In genomic region chr6:86402681-86403607, GRCm38 (mm10) we compare ENCODE assay signal across 8 mouse cellular contexts. TPM values are rescaled to one million over a fixed set of nuclear protein-coding genes. Genes with fewer than 3 reads are reported as not detected.
DNase-seq lines count a peak whose midpoint lies in the region; ATAC-seq and TF ChIP-seq lines count a peak whose summit lies in the region.

No protein-coding gene starts in this region.

- H3K4me1 ChIP-seq in kidney, embryonic 16.5 days (ENCODE audit: insufficient read depth, low read length), result peaks cover 14% of the 10 kb centered on the region
- peaks cover 3% of the 10 kb centered on the region; the same call in 1 of the 2 replicates for H3K4me1 ChIP-seq in cortical plate, adult 2 months (ENCODE audit: control insufficient read depth, insufficient read depth, low read length)
- H3K4me1 ChIP-seq in hindbrain, embryonic 14.5 days (replicated peaks; ENCODE audit: control insufficient read depth, insufficient read depth, low read length), result peaks cover 17% of the 10 kb centered on the region
- H3K4me1 ChIP-seq in midbrain, embryonic 14.5 days (ENCODE audit: control insufficient read depth, insufficient read depth, low read length), result peaks cover 15% of the 10 kb centered on the region

- H3K27ac ChIP-seq in kidney, embryonic 16.5 days (ENCODE audit: low read length), result no peak overlapping the region
- no peak overlapping the region for H3K27ac ChIP-seq in cortical plate, adult 2 months (ENCODE audit: insufficient read depth, low read length)
- no peak overlapping the region for H3K27ac ChIP-seq in hindbrain, embryonic 14.5 days
- H3K27ac ChIP-seq in midbrain, embryonic 14.5 days (replicated peaks; ENCODE audit: low read depth, low read length), result no peak overlapping the region

- no peak overlapping the region for H3K9ac ChIP-seq in kidney, embryonic 16.5 days (replicated peaks; ENCODE audit: low read length)
- H3K9ac ChIP-seq in hindbrain, embryonic 14.5 days, result peak overlapping the region; percentile 100
- no peak overlapping the region; the same call in 1 of the 2 replicates for H3K9ac ChIP-seq in midbrain, embryonic 14.5 days (replicated peaks; ENCODE audit: low read length)

- no peaks in the 10 kb centered on the region for H3K9me3 ChIP-seq in kidney, embryonic 16.5 days (ENCODE audit: low read length)
- no peaks in the 10 kb centered on the region for H3K9me3 ChIP-seq in hindbrain, embryonic 14.5 days (ENCODE audit: control insufficient read depth, low read length)
- no peaks in the 10 kb centered on the region for H3K9me3 ChIP-seq in midbrain, embryonic 14.5 days (ENCODE audit: control insufficient read depth, low read length)

- no peak for TF ChIP-seq CTCF in cortical plate, adult 2 months (IDR thresholded peaks at IDR 0.05; ENCODE audit: extremely low read depth, insufficient read depth, low read length)

- H3K27me3 ChIP-seq in kidney, embryonic 16.5 days (ENCODE audit: insufficient read depth, low read length), result no peaks in the 10 kb centered on the region; the same call in 1 of the 2 replicates
- no peaks in the 10 kb centered on the region for H3K27me3 ChIP-seq in hindbrain, embryonic 14.5 days (ENCODE audit: control insufficient read depth, insufficient read depth, low read length)
- peaks cover 4% of the 10 kb centered on the region; the same call in 1 of the 2 replicates for H3K27me3 ChIP-seq in midbrain, embryonic 14.5 days (ENCODE audit: control insufficient read depth, insufficient read depth, low read length)

- ATAC-seq in kidney, embryonic 16.5 days (ENCODE audit: low FRiP score, low TSS enrichment), result no peak
- ATAC-seq in hindbrain, embryonic 14.5 days (ENCODE audit: low FRiP score), result no peak
- ATAC-seq in midbrain, embryonic 14.5 days (ENCODE audit: low FRiP score, low TSS enrichment), result no peak

- peak overlapping the region; percentile 93 for H3K4me3 ChIP-seq in kidney, embryonic 16.5 days (ENCODE audit: low read length)
- H3K4me3 ChIP-seq in cortical plate, adult 2 months (ENCODE audit: insufficient read depth, low read length), result peak overlapping the region; percentile 74
- peak overlapping the region; percentile 88 for H3K4me3 ChIP-seq in hindbrain, embryonic 14.5 days (replicated peaks; ENCODE audit: low read length)
- H3K4me3 ChIP-seq in midbrain, embryonic 14.5 days (replicated peaks; ENCODE audit: low read depth, low read length), result peak overlapping the region; percentile 85

- no peak for DNase-seq in kidney, postnatal 14 days
- no peak for DNase-seq in hindbrain, embryonic 14.5 days (ENCODE audit: low spot score)
- DNase-seq in midbrain, embryonic 14.5 days, result peak; percentile 35
- DNase-seq in ovary, postnatal 36 days (ENCODE audit: low spot score), result no peak
- no peak for DNase-seq in thymus, postnatal 10 days (ENCODE audit: low spot score in 2 of 2)
- DNase-seq in left cerebral cortex, adult 9 months (ENCODE audit: low spot score in 2 of 2), result no peak

- H3K4me2 ChIP-seq in kidney, embryonic 16.5 days (replicated peaks; ENCODE audit: low read depth, low read length), result peak overlapping the region; percentile 67
- peak overlapping the region; percentile 81 for H3K4me2 ChIP-seq in hindbrain, embryonic 14.5 days (replicated peaks)
- H3K4me2 ChIP-seq in midbrain, embryonic 14.5 days (ENCODE audit: low read length), result peak overlapping the region; percentile 55

- 40% methylated on average over 12 of the region's 12 CpGs for WGBS in kidney, embryonic 16.5 days
- 42% methylated on average over 12 of the region's 12 CpGs for WGBS in hindbrain, embryonic 14.5 days
- WGBS in midbrain, embryonic 14.5 days, result 36% methylated on average over 12 of the region's 12 CpGs

- no peak for TF ChIP-seq POLR2A in cortical plate, adult 2 months (IDR thresholded peaks at IDR 0.05; ENCODE audit: extremely low read depth, insufficient read depth, low read length)

- H3K36me3 ChIP-seq in kidney, embryonic 16.5 days (ENCODE audit: insufficient read depth, low read length), result 0 out of 2 replicates have a peak, but pooled peaks cover 5% of the 10 kb centered on the region
- peaks cover 13% of the 10 kb centered on the region for H3K36me3 ChIP-seq in hindbrain, embryonic 14.5 days (replicated peaks; ENCODE audit: control insufficient read depth, insufficient read depth)
- peaks cover 8% of the 10 kb centered on the region; the same call in 1 of the 2 replicates for H3K36me3 ChIP-seq in midbrain, embryonic 14.5 days (ENCODE audit: control insufficient read depth, insufficient read depth, low read length)

RNA-seq across cellular contexts. Expression of gene Tia1, which starts 1.1 kb away (rescaled TPM):
- 187 and 221 TPM in 2 replicates for polyA plus RNA-seq in kidney, embryonic 16.5 days (2015; fragmentation: Nextera tagmentation; extraction: Ambion mirVana)
- polyA plus RNA-seq in cortical plate, adult 2 months (2012; rRNA removed), result 122 and 144 TPM in 2 replicates
- 267 and 306 TPM in 2 replicates for polyA plus RNA-seq in hindbrain, embryonic 14.5 days (2014; fragmentation: Nextera tagmentation; extraction: Ambion mirVana)
- polyA plus RNA-seq in midbrain, embryonic 14.5 days (2014; fragmentation: Nextera tagmentation; extraction: Ambion mirVana), result 317 and 387 TPM in 2 replicates

RNA-seq across cellular contexts. Expression of gene Pcyox1, which starts 6.0 kb away (rescaled TPM):
- polyA plus RNA-seq in kidney, embryonic 16.5 days (2015; fragmentation: Nextera tagmentation; extraction: Ambion mirVana), result 113 and 119 TPM in 2 replicates
- 64.9 and 67.2 TPM in 2 replicates for polyA plus RNA-seq in cortical plate, adult 2 months (2012; rRNA removed)
- polyA plus RNA-seq in hindbrain, embryonic 14.5 days (2014; fragmentation: Nextera tagmentation; extraction: Ambion mirVana), result 94.9 and 99.9 TPM in 2 replicates
- polyA plus RNA-seq in midbrain, embryonic 14.5 days (2014; fragmentation: Nextera tagmentation; extraction: Ambion mirVana), result 68.7 and 109 TPM in 2 replicates

RNA-seq across cellular contexts. Expression of gene Gm44790, which starts 23.5 kb away (rescaled TPM):
- 0.80 TPM in 1 of 2 replicates, not detected in the other for polyA plus RNA-seq in kidney, embryonic 16.5 days (2015; fragmentation: Nextera tagmentation; extraction: Ambion mirVana)
- polyA plus RNA-seq in cortical plate, adult 2 months (2012; rRNA removed), result 1.0 and 1.5 TPM in 2 replicates
- not detected in 2 replicates for polyA plus RNA-seq in hindbrain, embryonic 14.5 days (2014; fragmentation: Nextera tagmentation; extraction: Ambion mirVana)
- polyA plus RNA-seq in midbrain, embryonic 14.5 days (2014; fragmentation: Nextera tagmentation; extraction: Ambion mirVana), result not detected in 2 replicates

RNA-seq across cellular contexts. Expression of gene Snrpg, which starts 31.8 kb away (rescaled TPM):
- polyA plus RNA-seq in kidney, embryonic 16.5 days (2015; fragmentation: Nextera tagmentation; extraction: Ambion mirVana), result 575 and 578 TPM in 2 replicates
- 60.5 and 72.1 TPM in 2 replicates for polyA plus RNA-seq in cortical plate, adult 2 months (2012; rRNA removed)
- polyA plus RNA-seq in hindbrain, embryonic 14.5 days (2014; fragmentation: Nextera tagmentation; extraction: Ambion mirVana), result 345 and 410 TPM in 2 replicates
- 480 and 559 TPM in 2 replicates for polyA plus RNA-seq in midbrain, embryonic 14.5 days (2014; fragmentation: Nextera tagmentation; extraction: Ambion mirVana)

RNA-seq across cellular contexts. Expression of gene C87436, which starts 35.2 kb away (rescaled TPM):
- 22.0 and 28.4 TPM in 2 replicates for polyA plus RNA-seq in kidney, embryonic 16.5 days (2015; fragmentation: Nextera tagmentation; extraction: Ambion mirVana)
- polyA plus RNA-seq in cortical plate, adult 2 months (2012; rRNA removed), result 21.6 and 21.8 TPM in 2 replicates
- polyA plus RNA-seq in hindbrain, embryonic 14.5 days (2014; fragmentation: Nextera tagmentation; extraction: Ambion mirVana), result 19.2 and 21.6 TPM in 2 replicates
- polyA plus RNA-seq in midbrain, embryonic 14.5 days (2014; fragmentation: Nextera tagmentation; extraction: Ambion mirVana), result 22.8 and 25.5 TPM in 2 replicates
